Mouse (Mus musculus) CH12.LX (cell line): ENCODE data around the gene Ttc7b. TPM values are rescaled to one million over a fixed set of nuclear protein-coding genes. Genes with fewer than 3 reads are reported as not detected.

Experiments used
- DNase-seq: peaks from one replicate; pipeline ENCODE4 v3.0.0-alpha.2; 2013; ENCODE audit errors: extremely low read depth
- H3K27ac ChIP-seq: 2 replicates; pipeline ENCODE4 v1.5.1; 2012; ENCODE audit warnings: low read depth, mild to moderate bottlenecking, control low read depth, moderate library complexity; ENCODE audit not compliant: insufficient read depth
- H3K27me3 ChIP-seq: replicated peaks from 2 replicates; pipeline ENCODE3; 2012; ENCODE audit warnings: inconsistent platforms
- H3K36me3 ChIP-seq, 2 experiments: replicated peaks in 1 of 2; 2 replicates each; pipeline versions ENCODE3 to v1.6.1; 2012; ENCODE audit warnings: inconsistent platforms in 1 of 2, low read length in 1 of 2, mild to moderate bottlenecking in 1 of 2, mixed read lengths in 1 of 2, moderate library complexity in 1 of 2; ENCODE audit not compliant: control insufficient read depth in 1 of 2, insufficient read depth in 1 of 2
- H3K4me1 ChIP-seq, 2 experiments: 2 replicates each; pipeline ENCODE4 v1.6.1; 2012; ENCODE audit warnings: inconsistent platforms in 1 of 2, moderate library complexity in 1 of 2; ENCODE audit not compliant: insufficient read depth in 2 of 2, control insufficient read depth in 1 of 2
- H3K4me2 ChIP-seq: 2 replicates; pipeline ENCODE4 v1.6.1; 2012; ENCODE audit warnings: low read depth, mild to moderate bottlenecking, control low read depth; ENCODE audit not compliant: poor library complexity, insufficient read depth, severe bottlenecking
- H3K4me3 ChIP-seq, 3 experiments: fragments of 150-350 bp in 1 of 3; sonication (generic) in 1 of 3; replicated peaks in 1 of 3; 2 replicates each; pipeline versions ENCODE3 to v1.5.1; 2011 to 2012; ENCODE audit warnings: low read depth in 2 of 3, low read length in 2 of 3, mild to moderate bottlenecking in 2 of 3, moderate library complexity in 2 of 3, control low read depth in 1 of 3, improper control_type of control experiment in 1 of 3, inconsistent platforms in 1 of 3, mixed read lengths in 1 of 3; ENCODE audit not compliant: poor library complexity in 1 of 3
- H3K79me2 ChIP-seq: replicated peaks from 2 replicates; pipeline ENCODE4 v1.6.1; 2012; ENCODE audit warnings: mild to moderate bottlenecking, moderate library complexity; ENCODE audit not compliant: control insufficient read depth, poor library complexity, insufficient read depth, severe bottlenecking; ENCODE audit errors: extremely low read depth
- H3K9ac ChIP-seq: 2 replicates; pipeline ENCODE4 v1.6.1; 2012; ENCODE audit warnings: low read depth, mild to moderate bottlenecking, control low read depth, moderate library complexity; ENCODE audit not compliant: insufficient read depth
- H3K9me3 ChIP-seq: replicated peaks from 2 replicates; pipeline ENCODE3; 2012; ENCODE audit warnings: low read length, inconsistent platforms, mixed read lengths
- E2F4 ChIP-seq: IDR thresholded peaks from 2 replicates; pipeline ENCODE4 v1.6.1; 2011; ENCODE audit warnings: low read depth, low read length, improper control_type of control experiment; ENCODE audit not compliant: insufficient replicate concordance
- HCFC1 ChIP-seq: IDR thresholded peaks from 2 replicates; pipeline ENCODE4 v1.6.1; 2012; ENCODE audit warnings: low read depth, mild to moderate bottlenecking, inconsistent platforms, low read length, improper control_type of control experiment
- IRF4 ChIP-seq: IDR thresholded peaks from 2 replicates; pipeline ENCODE4 v1.6.1; 2014; ENCODE audit warnings: low read depth, mild to moderate bottlenecking, inconsistent platforms, low read length, improper control_type of control experiment
- JUN ChIP-seq: IDR thresholded peaks from 2 replicates; pipeline ENCODE4 v1.6.1; 2011; ENCODE audit warnings: low read depth, mild to moderate bottlenecking, low read length, improper control_type of control experiment, moderate library complexity; ENCODE audit not compliant: insufficient read depth
- KAT2A ChIP-seq: IDR thresholded peaks from 2 replicates; pipeline ENCODE4 v1.6.1; 2012; ENCODE audit warnings: low read length, improper control_type of control experiment, inconsistent platforms; ENCODE audit not compliant: insufficient replicate concordance
- MAX ChIP-seq: IDR thresholded peaks from 2 replicates; pipeline ENCODE4 v1.6.1; 2011; ENCODE audit warnings: low read length, improper control_type of control experiment
- MAZ ChIP-seq: IDR thresholded peaks from 2 replicates; pipeline ENCODE4 v1.6.1; 2012; ENCODE audit warnings: low read depth, mild to moderate bottlenecking, inconsistent platforms, low read length, improper control_type of control experiment, moderate library complexity
- MEF2A ChIP-seq: IDR thresholded peaks from 2 replicates; pipeline ENCODE4 v1.6.1; 2014; ENCODE audit warnings: low read depth, mild to moderate bottlenecking, inconsistent platforms, low read length, improper control_type of control experiment, borderline replicate concordance
- PAX5 ChIP-seq: IDR thresholded peaks from 2 replicates; pipeline ENCODE4 v1.6.1; 2012; ENCODE audit warnings: low read length, inconsistent platforms, mixed read lengths
- POLR2A ChIP-seq: IDR thresholded peaks from 2 replicates; pipeline ENCODE4 v1.6.1; 2011; ENCODE audit warnings: low read depth, mild to moderate bottlenecking, improper control_type of control experiment, low read length
- RAD21 ChIP-seq: IDR thresholded peaks from 2 replicates; pipeline ENCODE4 v1.6.1; 2011; ENCODE audit warnings: low read depth, mild to moderate bottlenecking, low read length, improper control_type of control experiment, moderate library complexity
- ZNF384 ChIP-seq: IDR thresholded peaks from 2 replicates; pipeline ENCODE4 v1.6.1; 2012; ENCODE audit warnings: low read depth, low read length, improper control_type of control experiment, inconsistent platforms
- dilution Hi-C: fragments of 300-500 bp; cut with MboI; formaldehyde crosslinking; loops from 2 replicates; pipeline ENCODE4 v1.14.3; 2020; ENCODE audit warnings: low sequenced_read_pairs; ENCODE audit not compliant: extremely low pct_unique_long_range_greater_than_20kb, extremely low pct_ligation_motif_present
- in situ Hi-C: fragments of 300-500 bp; cut with MboI; formaldehyde crosslinking; loops from 3 replicates; pipeline ENCODE4 v1.14.3; 2019; ENCODE audit warnings: low sequenced_read_pairs, low pct_ligation_motif_present, low pct_unique_long_range_greater_than_20kb, mixed read lengths
- polyA plus RNA-seq: library from polyadenylated mRNA; unstranded; fragments of >175 nt; gene quantifications from 2 replicates; pipeline ENCODE4 v1.2.1, GENCODE M21; 2012; ENCODE audit warnings: low read depth; ENCODE audit not compliant: insufficient read length
- total RNA-seq, 2 experiments: library from RNA; depleted of rRNA; stranded (reverse); fragments of 300-350 nt in 1 of 2; fragments of >200 nt in 1 of 2; gene quantifications; 2 replicates each; pipeline ENCODE4 v1.2.3; 2012 to 2014

Ttc7b gene
- total and polyA plus RNA-seq, 3 experiments, result 7.8 to 18.3 (median 12.7) TPM

- Histone ChIP-seq H3K4me3 (no peak overlapping the region), H3K4me2 (no peak overlapping the region), H3K4me1 (no peaks in the 10 kb centered on the region), H3K79me2 (no peaks in the 10 kb centered on the region), H3K27ac (no peak overlapping the region), H3K36me3 (peaks cover 0 to 34% of the 10 kb centered on the region in 2 experiments), H3K27me3 (no peaks in the 10 kb centered on the region), H3K9ac (no peak overlapping the region), H3K9me3 (no peaks in the 10 kb centered on the region)
- no peak for TF ChIP-seq KAT2A
- no peak for TF ChIP-seq E2F4
- TF ChIP-seq HCFC1, result no peak
- TF ChIP-seq JUN, result no peak
- in situ Hi-C loops (no loop called here), dilution Hi-C loops (no loop called here)
- DNase-seq, result no peak
Measured at GRCm38 (mm10) chr12:100474661-100475321, 45.8 kb downstream of the Ttc7b start.

GRCm38 (mm10) chr12:100470295-100470694, 50.3 kb downstream of the Ttc7b start:
- H3K36me3 ChIP-seq, result peaks cover 6 to 33% of the 10 kb centered on the region in 2 experiments
- peaks cover 0 to 3% of the 10 kb centered on the region in 2 experiments; a peak in 1 of 4 replicates for H3K4me1 ChIP-seq
- no peaks in the 10 kb centered on the region for H3K9me3 ChIP-seq
- H3K4me3 ChIP-seq, result no peak overlapping the region
- no peak for DNase-seq
- H3K27me3 ChIP-seq, result no peaks in the 10 kb centered on the region
- H3K79me2 ChIP-seq, result no peaks in the 10 kb centered on the region
- no peak overlapping the region for H3K4me2 ChIP-seq
- TF ChIP-seq PAX5 (no peak), IRF4 (no peak), ZNF384 (no peak), MAX (no peak), MAZ (no peak), RAD21 (no peak)
- no peak overlapping the region for H3K9ac ChIP-seq
- H3K27ac ChIP-seq, result no peak overlapping the region
- in situ Hi-C loops (no loop called here), dilution Hi-C loops (no loop called here)

- Histone ChIP-seq H3K9ac (no peak overlapping the region), H3K9me3 (no peaks in the 10 kb centered on the region), H3K4me2 (no peak overlapping the region), H3K79me2 (no peaks in the 10 kb centered on the region), H3K27ac (no peak overlapping the region), H3K4me1 (peaks cover 0 to 3% of the 10 kb centered on the region in 2 experiments; a peak in 1 of 4 replicates), H3K4me3 (no peak overlapping the region), H3K36me3 (peaks cover 6 to 33% of the 10 kb centered on the region in 2 experiments), H3K27me3 (no peaks in the 10 kb centered on the region)
- DNase-seq, result no peak
- TF ChIP-seq MEF2A (no peak), POLR2A (no peak), MAX (no peak), RAD21 (no peak)
- in situ Hi-C loops, result no loop called here
- dilution Hi-C loops, result no loop called here
Measured at GRCm38 (mm10) chr12:100469503-100470293, 50.9 kb downstream of the Ttc7b start.
